Mouse (Mus musculus): Measurements from ENCODE around the gene Tbx15. TPM values are rescaled to one million over a fixed set of nuclear protein-coding genes. Genes with fewer than 3 reads are reported as not detected.

Gene Tbx15
- polyA plus RNA-seq, 1 experiment, result 5.0 TPM

DNA sequence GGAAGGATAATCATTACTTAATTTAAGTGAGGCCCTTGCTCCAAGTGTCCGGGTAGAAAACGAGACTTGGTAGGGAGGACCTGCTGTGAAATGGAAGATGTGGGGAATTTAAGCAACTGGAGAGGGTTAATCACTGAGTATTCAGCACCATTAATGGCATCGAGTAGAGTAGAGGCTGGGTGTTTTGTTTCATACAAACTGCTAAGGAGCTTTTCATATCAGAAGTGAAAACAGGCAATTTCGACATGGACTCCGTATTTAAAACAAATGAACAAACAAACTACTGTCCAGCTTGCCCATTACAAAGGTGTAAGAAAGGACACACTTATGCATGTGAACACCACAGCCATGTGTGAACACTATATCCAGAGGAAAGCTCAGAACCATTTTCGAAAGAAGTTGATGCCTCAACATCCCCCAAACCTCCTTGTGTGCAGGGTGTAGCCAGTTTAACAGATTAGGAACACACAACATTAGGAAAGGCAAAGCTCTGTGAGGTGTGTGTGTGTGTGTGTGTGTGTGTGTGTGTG is 19.6 kb downstream of the Tbx15 start:
- Histone ChIP-seq H3K79me3 (ENCODE audit: low read depth) (peaks cover 6% of the 10 kb centered on the region), H3K4me3 (ENCODE audit: insufficient read depth, poor library complexity, severe bottlenecking) (no peak overlapping the region), H3K36me3 (ENCODE audit: control insufficient read depth, insufficient read depth) (no peaks in the 10 kb centered on the region), H3K79me2 (ENCODE audit: control insufficient read depth, insufficient read depth) (peaks cover 31% of the 10 kb centered on the region), H3K27me3 (ENCODE audit: control insufficient read depth, insufficient read depth, insufficient read length) (no peaks in the 10 kb centered on the region), H3ac (ENCODE audit: control insufficient read depth, insufficient read length, low read depth) (no peak overlapping the region)
- no peak for TF ChIP-seq CEBPB (IDR thresholded peaks at IDR 0.05; ENCODE audit: low read depth)

DNA sequence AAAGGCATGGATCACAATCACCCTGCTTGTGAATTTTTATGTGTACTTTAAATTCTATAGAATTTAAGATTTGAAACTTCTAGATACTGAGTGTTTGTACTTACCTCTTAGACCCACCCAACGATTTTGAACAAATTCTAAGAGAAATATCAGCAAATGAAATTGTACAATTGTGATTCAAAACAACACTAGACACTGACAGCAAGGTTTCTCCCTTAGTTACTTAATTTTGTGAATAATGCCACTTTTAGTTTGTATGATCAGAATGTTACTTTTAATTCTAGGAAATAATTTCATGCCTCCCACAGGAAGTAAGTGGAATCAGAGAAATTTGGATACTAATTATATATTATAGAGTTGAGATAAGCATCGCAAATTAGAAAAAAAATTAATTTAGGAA is 20.2 kb downstream of the Tbx15 start:
- peaks cover 9% of the 10 kb centered on the region for H3K79me3 ChIP-seq (ENCODE audit: low read depth)
- peaks cover 25% of the 10 kb centered on the region for H3K79me2 ChIP-seq (ENCODE audit: control insufficient read depth, insufficient read depth)
- H3K27me3 ChIP-seq (ENCODE audit: control insufficient read depth, insufficient read depth, insufficient read length), result no peaks in the 10 kb centered on the region
- H3K4me3 ChIP-seq (ENCODE audit: insufficient read depth, poor library complexity, severe bottlenecking), result no peak overlapping the region
- H3ac ChIP-seq (ENCODE audit: control insufficient read depth, insufficient read length, low read depth), result no peak overlapping the region
- TF ChIP-seq FOSL1 (IDR thresholded peaks at IDR 0.05; ENCODE audit: insufficient read depth, low read length, poor library complexity, severe bottlenecking), result no peak
- no peak for TF ChIP-seq MYOD1 (IDR thresholded peaks at IDR 0.05; ENCODE audit: control insufficient read depth, insufficient read length, low read depth)
- H3K36me3 ChIP-seq (ENCODE audit: control insufficient read depth, insufficient read depth), result no peaks in the 10 kb centered on the region

DNA sequence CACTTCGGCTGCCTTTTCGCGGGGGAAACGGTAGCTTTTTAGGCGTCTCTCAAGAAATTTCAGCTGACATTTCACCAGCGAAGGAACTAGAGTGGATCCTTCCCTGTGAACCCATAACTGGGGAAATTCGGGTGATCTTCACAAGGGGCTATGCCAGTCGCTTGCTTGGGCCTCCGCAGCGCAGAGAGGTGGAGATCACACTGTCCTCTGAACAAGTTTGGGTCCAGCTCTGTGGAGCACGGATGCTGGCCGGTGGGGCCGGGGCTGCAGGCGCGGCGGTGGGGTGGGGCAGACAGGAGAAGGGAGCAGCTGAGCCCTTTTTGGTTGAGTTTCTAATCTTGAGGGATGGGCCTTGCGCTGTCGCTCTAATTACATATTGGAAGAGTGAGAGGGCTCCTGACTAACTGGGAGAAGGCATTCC is 21.2 kb downstream of the Tbx15 start:
- no peaks in the 10 kb centered on the region for H3K27me3 ChIP-seq (ENCODE audit: control insufficient read depth, insufficient read depth, insufficient read length)
- no peak overlapping the region for H3ac ChIP-seq (ENCODE audit: control insufficient read depth, insufficient read length, low read depth)
- peaks cover 15% of the 10 kb centered on the region for H3K79me2 ChIP-seq (ENCODE audit: control insufficient read depth, insufficient read depth)
- TF ChIP-seq MAX (IDR thresholded peaks at IDR 0.05), result no peak
- TF ChIP-seq CEBPB (IDR thresholded peaks at IDR 0.05; ENCODE audit: low read depth), result no peak
- TF ChIP-seq CTCF (IDR thresholded peaks at IDR 0.05; ENCODE audit: control insufficient read depth, insufficient read depth, insufficient read length), result no peak
- no peak overlapping the region for H3K4me3 ChIP-seq (ENCODE audit: insufficient read depth, poor library complexity, severe bottlenecking)
- H3K79me3 ChIP-seq (ENCODE audit: low read depth), result peaks cover 3% of the 10 kb centered on the region
- H3K36me3 ChIP-seq (ENCODE audit: control insufficient read depth, insufficient read depth), result no peaks in the 10 kb centered on the region

DNA sequence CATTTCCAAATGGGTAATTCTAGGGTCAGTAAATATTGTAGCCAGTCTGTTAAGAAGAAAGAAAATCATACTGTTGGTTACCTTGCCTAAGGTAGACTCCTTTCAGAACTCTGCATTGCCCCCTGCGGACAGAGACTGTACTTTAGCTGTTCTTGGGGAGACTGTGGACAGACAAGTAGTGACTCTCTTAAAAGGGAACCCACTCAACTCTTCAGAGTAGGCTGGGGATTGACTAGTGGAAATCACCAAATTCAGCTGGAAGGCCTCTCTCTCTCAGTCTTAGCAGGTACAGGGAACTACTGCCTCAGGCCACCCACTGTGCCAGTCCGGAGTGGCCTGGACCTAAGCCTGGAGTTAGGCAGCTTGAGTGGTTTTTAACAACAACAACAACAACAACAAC is 21.8 kb downstream of the Tbx15 start:
- peaks cover 3% of the 10 kb centered on the region for H3K79me3 ChIP-seq (ENCODE audit: low read depth)
- H3K79me2 ChIP-seq (ENCODE audit: control insufficient read depth, insufficient read depth), result peaks cover 10% of the 10 kb centered on the region
- TF ChIP-seq CEBPB (IDR thresholded peaks at IDR 0.05; ENCODE audit: low read depth) (no peak), MYOG (IDR thresholded peaks at IDR 0.05; ENCODE audit: control insufficient read depth, extremely low read depth, insufficient read length) (no peak), MAX (IDR thresholded peaks at IDR 0.05) (no peak), USF1 (IDR thresholded peaks at IDR 0.05; ENCODE audit: low read depth) (no peak), CTCF (IDR thresholded peaks at IDR 0.05; ENCODE audit: control insufficient read depth, insufficient read depth, insufficient read length) (no peak), MYOD1 (IDR thresholded peaks at IDR 0.05; ENCODE audit: control insufficient read depth, insufficient read length, low read depth) (no peak), FOSL1 (IDR thresholded peaks at IDR 0.05; ENCODE audit: insufficient read depth, low read length, poor library complexity, severe bottlenecking) (no peak)
- H3ac ChIP-seq (ENCODE audit: control insufficient read depth, insufficient read length, low read depth), result no peak overlapping the region
- no peaks in the 10 kb centered on the region for H3K27me3 ChIP-seq (ENCODE audit: control insufficient read depth, insufficient read depth, insufficient read length)
- H3K4me3 ChIP-seq (ENCODE audit: insufficient read depth, poor library complexity, severe bottlenecking), result no peak overlapping the region
- H3K36me3 ChIP-seq (ENCODE audit: control insufficient read depth, insufficient read depth), result no peaks in the 10 kb centered on the region

DNA sequence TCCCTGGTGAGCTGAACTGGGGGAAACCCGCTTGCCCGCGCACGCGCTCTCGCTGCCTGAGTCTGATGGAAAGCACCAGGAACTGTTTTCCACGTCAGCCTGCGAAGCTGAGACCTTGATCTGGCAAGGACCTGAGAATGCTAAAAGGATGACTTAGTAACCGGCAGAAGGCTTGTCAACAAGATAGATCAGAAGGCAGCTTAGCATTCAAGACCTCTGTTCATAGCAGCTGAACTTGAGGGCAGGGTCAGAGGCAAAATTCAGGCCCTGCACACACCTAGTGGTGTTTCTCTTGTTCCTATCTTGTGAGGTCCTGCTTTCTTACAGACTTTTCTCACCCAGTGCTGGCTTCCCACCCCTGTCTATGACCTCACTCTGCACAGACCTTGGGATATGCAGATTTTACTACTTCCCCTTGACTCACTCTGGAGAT is 23.3 kb downstream of the Tbx15 start:
- H3K4me3 ChIP-seq (ENCODE audit: insufficient read depth, poor library complexity, severe bottlenecking), result no peak overlapping the region
- no peaks in the 10 kb centered on the region for H3K36me3 ChIP-seq (ENCODE audit: control insufficient read depth, insufficient read depth)
- H3K27me3 ChIP-seq (ENCODE audit: control insufficient read depth, insufficient read depth, insufficient read length), result no peaks in the 10 kb centered on the region
- H3K79me2 ChIP-seq (ENCODE audit: control insufficient read depth, insufficient read depth), result no peaks in the 10 kb centered on the region
- H3K79me3 ChIP-seq (ENCODE audit: low read depth), result peaks cover 3% of the 10 kb centered on the region
- no peak overlapping the region for H3ac ChIP-seq (ENCODE audit: control insufficient read depth, insufficient read length, low read depth)
- TF ChIP-seq CEBPB (IDR thresholded peaks at IDR 0.05; ENCODE audit: low read depth), result no peak
- TF ChIP-seq MYOG (IDR thresholded peaks at IDR 0.05; ENCODE audit: control insufficient read depth, extremely low read depth, insufficient read length), result no peak
- TF ChIP-seq MYOD1 (IDR thresholded peaks at IDR 0.05; ENCODE audit: control insufficient read depth, insufficient read length, low read depth), result no peak
- TF ChIP-seq FOSL1 (IDR thresholded peaks at IDR 0.05; ENCODE audit: insufficient read depth, low read length, poor library complexity, severe bottlenecking), result no peak
- no peak for TF ChIP-seq MAX (IDR thresholded peaks at IDR 0.05)
- no peak for TF ChIP-seq USF1 (IDR thresholded peaks at IDR 0.05; ENCODE audit: low read depth)
- no peak for TF ChIP-seq CTCF (IDR thresholded peaks at IDR 0.05; ENCODE audit: control insufficient read depth, insufficient read depth, insufficient read length)

DNA sequence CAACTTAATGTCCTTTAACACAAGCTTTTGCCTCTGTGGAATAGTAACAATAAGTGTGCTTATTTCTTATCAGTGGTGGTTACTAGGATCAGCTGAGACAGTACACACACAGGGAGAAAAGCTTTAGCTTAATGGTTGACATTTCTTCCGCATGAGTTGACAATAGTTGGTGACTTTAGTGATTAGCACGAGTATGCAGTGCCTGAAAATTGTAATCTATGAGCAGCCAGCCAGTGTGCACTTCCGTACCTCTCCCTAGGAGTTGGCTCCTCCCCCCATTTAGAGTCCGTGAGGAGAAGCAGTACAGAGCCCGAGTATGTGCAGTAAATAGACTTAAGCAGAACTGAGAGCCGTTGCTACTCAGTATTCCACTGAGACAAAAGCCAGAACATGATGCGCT is 24.5 kb downstream of the Tbx15 start:
- Histone ChIP-seq H3K36me3 (ENCODE audit: control insufficient read depth, insufficient read depth) (no peaks in the 10 kb centered on the region), H3K27me3 (ENCODE audit: control insufficient read depth, insufficient read depth, insufficient read length) (no peaks in the 10 kb centered on the region), H3ac (ENCODE audit: control insufficient read depth, insufficient read length, low read depth) (no peak overlapping the region), H3K4me3 (ENCODE audit: insufficient read depth, poor library complexity, severe bottlenecking) (no peak overlapping the region), H3K79me3 (ENCODE audit: low read depth) (peaks cover 3% of the 10 kb centered on the region), H3K79me2 (ENCODE audit: control insufficient read depth, insufficient read depth) (no peaks in the 10 kb centered on the region)
- TF ChIP-seq CTCF (IDR thresholded peaks at IDR 0.05; ENCODE audit: control insufficient read depth, insufficient read depth, insufficient read length), result no peak
- no peak for TF ChIP-seq MYOG (IDR thresholded peaks at IDR 0.05; ENCODE audit: control insufficient read depth, extremely low read depth, insufficient read length)
- no peak for TF ChIP-seq CEBPB (IDR thresholded peaks at IDR 0.05; ENCODE audit: low read depth)
- no peak for TF ChIP-seq MAX (IDR thresholded peaks at IDR 0.05)
- no peak for TF ChIP-seq USF1 (IDR thresholded peaks at IDR 0.05; ENCODE audit: low read depth)
- no peak for TF ChIP-seq MYOD1 (IDR thresholded peaks at IDR 0.05; ENCODE audit: control insufficient read depth, insufficient read length, low read depth)
- TF ChIP-seq FOSL1 (IDR thresholded peaks at IDR 0.05; ENCODE audit: insufficient read depth, low read length, poor library complexity, severe bottlenecking), result no peak
